Mouse (Mus musculus): Measurements from ENCODE around the gene Prkcd.
"Not testable (repeated sequence)": the region's sequence is repeated elsewhere in the genome, so short reads cannot be mapped to it uniquely, and the experiment has no call there.

Gene Prkcd

DNA sequence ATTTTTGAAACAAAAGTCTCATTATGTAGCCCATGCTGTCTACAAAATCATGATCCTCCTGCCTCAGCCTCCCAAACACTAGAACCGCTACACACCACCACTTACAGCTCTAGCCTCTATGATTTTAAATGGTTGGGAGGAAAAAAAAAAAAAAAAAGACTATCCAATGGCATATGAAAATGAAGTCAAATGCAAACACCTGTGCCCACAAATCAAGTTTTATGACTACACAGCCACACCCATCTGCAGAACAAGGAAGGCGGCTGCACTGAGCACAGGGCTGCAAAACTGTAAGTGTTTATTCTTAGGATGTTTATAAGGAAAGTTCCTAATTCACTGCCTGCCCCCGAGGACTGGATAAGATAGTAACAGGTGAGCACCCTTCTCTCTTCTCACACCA, 29.6 kb downstream of the Prkcd start:
- DNase-seq, result no peak

DNA sequence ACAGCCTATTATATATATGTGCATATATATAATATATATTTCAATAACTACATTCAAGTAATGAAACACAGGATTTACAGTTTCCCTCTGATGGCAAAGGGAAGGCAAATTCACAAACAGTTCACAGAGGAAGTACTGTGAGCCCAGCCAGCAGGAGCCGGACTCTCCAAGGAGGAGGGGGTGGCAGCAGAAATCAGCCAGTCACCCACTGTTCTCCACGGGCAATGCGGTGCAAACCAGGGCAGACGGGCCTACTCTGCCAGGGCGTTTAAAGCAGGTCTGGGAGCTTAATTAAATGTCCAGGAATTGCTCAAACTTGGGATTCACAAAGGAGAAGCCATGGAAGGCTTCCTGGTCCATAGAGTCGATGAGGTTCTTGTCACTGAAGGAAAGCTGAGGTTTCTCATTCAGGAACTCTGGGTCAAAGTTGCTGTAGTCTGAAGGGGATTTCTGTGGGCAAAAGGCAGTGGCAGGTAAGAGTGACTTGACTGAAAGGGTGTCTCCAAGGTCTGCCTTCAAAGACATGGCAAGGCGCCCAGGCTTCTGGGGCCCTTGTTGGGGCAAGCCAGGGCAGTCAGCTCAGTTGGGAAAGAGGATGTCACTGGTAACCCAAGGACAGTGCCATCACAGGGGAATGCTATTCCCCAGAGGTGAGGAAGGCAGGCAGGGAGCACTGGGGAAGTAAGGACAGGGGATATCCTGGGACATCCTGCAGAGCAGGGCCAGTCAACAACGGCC, 30.3 kb downstream of the Prkcd start:
- no peak for DNase-seq

DNA sequence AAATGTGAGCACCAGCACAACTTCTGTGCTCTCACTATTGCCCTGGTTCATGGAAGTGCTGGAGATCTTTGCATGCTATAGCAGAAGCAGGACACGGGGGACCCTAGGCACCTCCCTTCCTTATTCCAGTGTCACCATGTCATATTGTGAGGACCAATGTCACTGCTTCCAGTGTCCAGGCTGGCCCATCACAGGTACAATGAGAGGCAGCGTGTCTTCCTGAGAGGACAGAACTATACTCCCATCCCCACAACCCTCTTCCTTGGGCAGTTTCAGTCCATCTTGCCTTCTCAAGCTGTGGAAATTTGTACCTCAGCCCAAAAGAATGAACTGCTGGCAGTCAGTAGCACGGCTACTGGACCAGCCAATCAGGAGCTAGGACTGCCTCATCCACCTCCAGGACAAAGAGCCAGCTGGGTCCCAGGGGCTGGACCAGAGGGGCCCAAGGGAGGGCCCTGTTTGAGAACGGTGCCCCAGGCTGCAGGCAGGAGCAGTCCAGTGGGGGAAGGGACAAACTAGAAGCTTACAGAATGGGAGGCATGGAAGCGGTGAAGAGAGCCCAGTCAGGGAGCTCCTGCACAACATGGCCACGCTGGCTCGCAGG, 31.8 kb downstream of the Prkcd start:
- DNase-seq, result no peak

DNA sequence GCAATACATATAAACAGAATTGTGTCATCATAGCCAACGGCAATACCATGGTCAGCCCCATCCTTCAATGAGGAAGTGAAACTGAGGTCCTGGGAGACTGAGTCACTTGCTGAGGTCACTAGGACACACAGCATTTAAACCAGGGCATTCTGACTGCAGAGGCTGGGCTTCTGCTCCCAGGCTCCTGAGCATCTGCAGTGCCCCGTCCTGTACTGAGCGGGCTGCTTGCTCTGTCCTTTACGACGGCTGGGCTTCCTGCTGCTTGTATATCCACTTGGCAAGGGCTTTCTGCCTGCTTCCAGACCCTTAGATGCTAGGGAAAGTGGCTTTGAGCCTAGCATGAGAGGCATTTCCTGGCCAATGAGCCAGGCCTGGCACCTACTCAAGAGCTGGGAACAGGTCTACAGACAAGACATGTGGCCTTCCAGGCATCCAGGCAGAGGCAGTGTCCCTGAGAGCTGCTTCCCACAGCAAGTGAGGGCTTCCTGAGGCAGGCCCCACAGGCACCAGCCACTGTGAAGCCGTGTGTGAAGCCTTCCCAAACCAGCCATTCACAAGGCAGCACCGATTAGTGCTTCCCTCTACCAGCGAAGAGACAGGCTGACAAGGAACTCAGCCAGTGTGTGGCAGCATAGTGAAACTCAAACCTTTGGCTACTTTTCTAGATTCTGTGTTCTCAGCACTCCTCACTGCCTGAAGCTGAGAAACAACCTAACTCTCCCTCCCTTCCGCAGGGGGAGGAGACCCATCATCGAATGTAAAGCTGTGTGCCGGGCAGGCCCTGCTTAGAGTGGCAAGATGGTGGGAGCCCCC, 32.5 kb downstream of the Prkcd start:
- DNase-seq, result peak; percentile 66

DNA sequence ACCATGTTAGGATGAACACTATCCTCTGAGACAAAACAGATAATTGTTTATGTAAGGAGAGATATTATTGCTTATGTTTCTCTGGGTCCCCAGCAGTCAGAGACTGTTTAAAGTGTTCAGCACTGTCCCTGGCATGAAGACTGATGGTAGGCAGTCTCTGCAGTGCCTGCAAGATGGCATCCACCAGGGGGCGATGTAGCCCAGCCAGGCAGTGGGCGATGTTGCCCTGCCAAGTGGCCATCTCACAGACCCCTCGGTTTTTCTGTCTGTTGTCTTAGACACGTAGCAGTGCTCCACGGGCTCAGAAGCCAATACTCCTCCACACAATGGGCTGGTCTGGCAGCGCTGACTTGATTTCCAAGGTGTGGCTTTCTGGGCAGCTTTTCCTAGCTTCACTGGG, 34.6 kb downstream of the Prkcd start:
- peak; percentile 51 for DNase-seq

DNA sequence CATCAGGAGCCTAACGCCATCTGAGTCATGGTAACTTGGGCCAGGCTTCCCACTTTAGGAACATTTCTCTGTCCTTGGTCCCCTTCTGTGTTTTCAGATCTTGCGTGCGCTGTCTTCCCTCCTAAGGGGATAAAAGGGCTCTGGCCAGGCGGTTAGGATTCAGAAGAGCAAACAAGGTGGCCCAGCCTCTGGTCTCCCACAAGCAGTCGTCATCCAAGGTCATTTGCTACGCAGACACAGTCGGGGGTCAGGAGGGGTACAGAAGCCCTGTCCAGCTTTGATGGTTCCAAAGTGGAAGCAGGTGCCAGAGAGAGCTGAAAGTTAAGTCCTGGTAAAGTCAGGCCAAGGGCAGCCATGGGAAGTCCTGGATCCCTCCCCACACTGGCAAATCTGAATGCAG, 35.1 kb downstream of the Prkcd start:
- DNase-seq, result no peak

DNA sequence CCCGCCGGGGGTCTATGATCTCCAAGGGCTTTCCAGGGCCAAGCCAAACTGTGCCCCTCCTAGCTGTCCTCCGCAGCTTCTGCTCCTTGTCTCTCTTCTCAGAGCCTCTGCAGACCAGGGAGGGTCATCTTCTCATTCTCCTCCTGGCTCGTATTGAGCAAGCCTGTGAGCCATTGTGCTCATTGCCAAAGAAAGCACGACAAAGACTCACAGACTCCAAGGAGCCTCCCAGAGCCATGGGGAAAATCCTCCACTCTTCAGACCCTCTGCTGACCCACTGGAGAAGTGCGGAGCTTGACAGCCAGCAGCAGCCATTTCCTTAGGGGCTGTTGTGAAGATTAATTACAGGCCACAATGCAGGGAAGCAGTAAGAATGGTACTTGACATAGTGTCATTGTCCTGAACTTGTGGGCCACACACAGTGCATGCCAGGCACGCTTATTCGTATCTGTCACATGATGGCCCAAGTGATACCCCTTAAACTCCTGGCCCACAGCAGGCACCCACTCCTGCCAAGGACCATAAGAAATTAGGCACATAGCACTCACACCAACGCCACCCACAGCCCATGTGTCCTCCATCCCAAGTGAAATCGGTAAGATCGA, 35.9 kb downstream of the Prkcd start:
- no peak for DNase-seq

DNA sequence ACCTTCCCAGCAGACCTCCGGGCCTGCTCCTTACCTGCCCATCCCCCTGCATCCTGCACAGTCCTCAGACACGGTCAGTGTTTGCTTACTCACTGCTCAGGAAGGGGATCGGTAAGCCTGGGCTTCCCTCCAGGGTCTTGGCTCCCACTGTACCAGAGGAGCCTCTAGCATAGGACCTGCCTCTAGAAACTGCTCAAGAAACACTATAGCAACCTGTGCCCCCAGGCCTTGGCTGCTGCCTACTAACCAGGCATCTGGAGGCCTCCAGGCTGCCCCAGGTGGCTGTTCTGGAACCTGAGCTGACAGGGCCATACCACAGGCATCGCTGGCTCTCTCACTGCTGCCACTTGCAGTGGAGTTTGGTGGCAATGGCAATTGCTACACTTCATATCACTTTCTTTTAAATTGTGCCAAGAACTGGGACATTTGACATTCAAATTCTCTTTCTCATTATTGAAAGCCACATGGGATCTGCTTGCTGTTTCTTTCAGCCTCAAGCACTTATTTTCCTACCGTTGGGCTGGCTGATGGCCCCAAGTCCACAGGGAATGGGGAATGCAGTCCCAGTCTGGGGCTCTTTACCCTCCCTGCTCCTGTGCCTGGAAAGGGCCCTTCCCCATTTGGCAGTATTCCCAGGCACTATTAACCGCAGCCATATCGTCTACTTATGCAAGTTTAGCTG, 39.1 kb downstream of the Prkcd start:
- DNase-seq, result no peak

DNA sequence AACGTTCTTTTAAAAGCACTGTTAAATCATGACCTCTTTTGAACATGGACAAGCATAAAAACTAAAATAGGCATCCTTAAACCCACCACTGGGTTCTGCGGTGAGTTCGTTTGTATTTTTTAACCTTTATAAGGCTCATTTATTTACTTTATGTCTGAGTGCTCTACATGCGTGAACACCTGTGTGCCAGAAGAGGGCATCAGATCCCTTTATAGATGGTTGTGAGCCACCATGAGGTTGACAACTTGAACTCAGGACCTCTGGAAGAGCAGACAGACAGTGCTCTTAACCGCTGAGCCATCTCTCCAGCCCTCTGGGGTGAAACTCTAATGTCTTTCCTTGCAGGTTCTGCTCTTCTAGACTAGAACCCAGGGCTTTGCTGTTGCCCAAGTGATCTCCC, 40.7 kb downstream of the Prkcd start:
- DNase-seq, result no peak

DNA sequence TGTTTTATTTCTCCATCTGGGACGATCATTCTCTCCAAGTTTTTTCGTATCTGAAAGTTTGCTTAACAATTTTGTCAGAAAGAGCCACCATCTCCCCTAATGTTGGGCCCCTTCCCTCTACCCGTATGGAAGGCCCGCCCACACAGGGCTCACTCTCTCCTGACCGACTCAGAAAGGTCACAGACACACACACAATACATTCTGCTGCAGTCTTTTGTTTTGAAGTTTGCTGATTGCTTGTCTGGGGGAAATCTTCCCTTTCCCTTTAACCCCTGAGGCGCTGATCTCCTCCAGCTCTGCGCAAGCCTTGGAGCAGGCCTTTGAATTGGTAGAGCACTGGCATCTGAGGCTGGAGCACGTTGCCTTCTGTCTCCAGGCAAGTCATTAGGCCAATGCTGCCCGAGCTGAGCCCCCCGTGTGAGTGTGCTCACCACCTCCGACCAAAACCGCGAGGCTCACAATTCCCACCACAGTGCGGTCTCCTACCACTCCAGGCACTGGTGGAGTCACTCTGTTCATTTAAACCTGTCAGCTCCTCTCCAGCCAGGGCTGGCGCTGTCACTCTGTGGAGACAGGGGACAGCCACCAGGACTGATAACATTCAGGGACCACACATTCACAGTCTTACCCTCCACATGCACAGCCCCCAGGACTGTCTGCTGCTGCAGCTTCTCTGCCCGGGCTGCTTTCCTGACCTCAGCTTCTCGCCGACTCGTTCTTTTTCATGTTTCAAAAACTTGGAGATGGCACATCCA, 41.3 kb downstream of the Prkcd start:
- DNase-seq, result no peak

DNA sequence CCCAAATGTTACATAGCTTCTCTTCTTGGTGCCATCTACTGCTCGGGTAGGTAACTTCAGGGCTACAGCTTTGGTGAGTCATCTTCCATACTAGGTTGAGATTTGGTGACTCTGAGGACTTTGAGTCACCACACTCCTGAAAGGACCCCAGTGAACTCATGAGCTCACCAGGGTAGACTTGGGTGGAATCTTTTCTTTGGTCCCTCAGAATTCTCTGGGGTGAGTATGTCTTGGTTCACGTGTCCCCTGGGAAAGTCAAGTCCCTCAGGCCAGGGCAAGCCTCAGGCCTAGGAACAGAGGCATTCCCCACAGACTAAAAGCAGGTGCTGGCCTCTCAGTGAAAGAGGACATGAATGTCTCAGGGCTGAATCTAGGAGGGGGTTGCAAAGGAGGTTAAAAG, 41.9 kb downstream of the Prkcd start:
- DNase-seq, result no peak

DNA sequence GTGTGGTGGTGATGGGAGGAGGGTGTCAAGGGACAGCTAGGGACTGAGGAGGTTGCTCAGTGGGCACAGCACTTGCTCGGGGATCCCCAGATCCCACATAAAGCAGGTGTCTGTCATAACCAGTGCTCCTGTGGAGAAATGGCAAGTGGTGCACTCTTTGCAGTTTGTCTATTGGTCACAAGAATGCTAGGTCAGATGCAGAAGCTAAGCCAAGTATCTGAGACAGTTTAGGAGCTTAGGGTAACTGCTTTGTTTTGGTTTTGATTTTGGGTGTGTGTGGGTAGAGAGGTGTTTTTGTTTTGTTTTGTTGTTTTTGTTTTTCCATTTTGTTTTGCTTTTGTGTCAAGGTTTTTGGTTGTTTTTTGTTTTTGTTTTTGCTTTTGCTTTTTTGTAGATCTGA, 44.8 kb downstream of the Prkcd start:
- no peak for DNase-seq

DNA sequence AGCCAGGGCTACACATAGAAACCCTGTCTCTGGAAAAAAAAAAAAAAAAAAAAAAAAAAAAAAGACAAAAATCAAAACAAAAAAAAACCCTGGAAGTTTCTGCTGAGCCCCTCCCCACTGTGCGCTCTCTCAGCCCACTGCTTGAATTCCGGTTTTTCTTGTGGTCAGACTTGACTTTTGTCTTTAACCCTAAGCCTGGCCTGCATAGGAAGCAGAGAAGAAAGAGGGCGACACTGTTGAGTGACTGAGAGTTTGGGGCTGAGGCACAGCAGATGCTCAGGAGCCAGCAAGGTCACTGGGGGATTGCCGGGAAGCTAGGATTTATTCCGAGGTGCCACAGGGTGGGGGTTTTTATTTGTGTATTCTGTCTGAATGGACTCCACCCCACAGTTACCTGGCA, 46.1 kb downstream of the Prkcd start:
- no peak for DNase-seq

DNA sequence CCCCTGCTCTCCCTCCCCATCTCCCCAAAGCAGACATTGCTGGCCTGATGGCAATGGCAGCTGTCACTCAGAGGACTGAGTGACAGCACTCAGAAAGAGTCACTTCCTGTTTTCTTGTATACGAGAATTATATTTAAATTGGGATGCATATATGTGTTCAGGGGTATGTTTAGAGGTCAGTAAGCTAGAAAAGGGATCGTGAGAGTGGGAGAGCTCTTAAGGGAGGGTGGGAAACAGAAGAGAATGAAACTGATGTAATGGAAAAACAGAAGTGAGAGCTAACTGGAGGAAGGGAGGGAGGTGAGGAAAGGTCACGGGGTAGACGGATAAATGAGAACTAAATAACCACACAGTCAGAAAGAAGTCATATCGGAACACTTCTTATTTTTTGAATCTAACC, 46.8 kb downstream of the Prkcd start:
- DNase-seq, result no peak

DNA sequence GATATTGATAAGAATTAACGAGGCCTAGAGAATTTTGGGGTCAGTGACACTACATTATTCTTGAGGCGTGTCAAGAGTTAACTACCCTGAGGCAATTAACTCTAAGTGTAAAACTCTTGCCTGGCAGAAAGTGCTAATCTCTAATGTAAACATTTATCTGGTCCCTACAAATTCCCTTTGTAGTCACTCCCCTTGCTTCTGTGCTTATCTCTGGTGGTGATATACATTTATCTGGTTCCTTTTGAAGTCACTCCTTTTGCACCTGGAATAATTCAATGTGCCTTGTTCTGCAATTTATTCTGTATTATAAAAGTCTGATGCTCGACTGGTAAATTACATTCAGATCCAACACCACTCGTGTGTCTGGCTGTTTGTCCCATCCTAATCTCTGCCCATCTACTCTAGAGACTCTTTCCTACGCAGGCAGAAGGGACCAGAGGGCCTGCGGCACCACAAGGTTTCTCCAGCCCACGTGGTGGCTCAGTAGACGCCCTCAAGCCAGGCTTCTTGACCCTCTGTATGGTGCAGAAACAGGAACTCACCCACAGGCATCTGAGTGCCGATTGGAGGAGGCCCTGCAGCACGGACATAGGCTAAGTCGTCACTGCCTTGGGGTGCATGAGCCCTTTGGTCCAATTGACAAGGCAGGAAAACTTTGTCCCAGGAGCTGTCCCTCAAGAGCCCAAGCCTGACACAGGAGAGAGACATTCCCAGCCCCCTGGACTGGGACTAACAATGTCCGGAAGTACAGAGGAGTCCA, 48.5 kb downstream of the Prkcd start:
- DNase-seq, result not testable (repeated sequence)

DNA sequence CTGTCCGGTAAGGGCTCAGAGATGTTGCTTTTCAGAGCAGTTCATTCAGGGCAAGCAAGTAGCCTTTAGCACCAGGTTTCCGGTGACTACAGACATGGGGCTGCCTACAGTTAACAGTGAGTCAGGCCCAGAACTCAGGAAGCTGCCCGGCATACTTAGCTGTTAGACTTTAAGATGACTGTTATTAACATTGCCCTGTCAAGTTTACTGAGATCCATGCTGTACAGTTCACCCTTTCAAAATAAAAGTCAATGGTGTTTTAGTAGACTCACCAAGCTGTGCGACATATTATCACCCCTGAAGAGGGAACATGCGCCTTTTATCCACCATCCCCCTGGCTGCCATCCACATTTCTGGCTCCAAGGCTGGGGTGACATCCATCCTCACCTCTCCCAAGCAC, 49.8 kb downstream of the Prkcd start:
- no peak for DNase-seq

DNA sequence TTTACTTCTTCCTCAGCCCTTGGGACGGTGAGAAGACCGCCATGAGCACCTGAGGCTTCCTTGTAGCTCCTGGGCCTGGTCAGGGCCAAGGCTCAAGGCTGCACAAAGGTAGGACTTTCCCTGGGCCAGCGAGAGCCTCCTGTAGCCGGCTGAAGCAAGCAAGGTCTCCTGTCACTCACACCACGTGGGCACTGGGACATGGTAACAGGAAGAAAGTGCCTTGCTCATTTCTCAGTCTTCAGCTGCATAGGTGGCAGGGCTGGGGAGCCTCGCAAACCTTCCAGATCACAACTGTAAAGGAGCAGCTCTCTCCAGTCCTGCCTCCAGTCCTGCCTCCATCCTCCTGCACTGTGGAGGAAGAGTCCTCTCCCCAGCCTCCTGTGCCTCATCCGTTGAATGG, 50.2 kb downstream of the Prkcd start:
- DNase-seq, result no peak

DNA sequence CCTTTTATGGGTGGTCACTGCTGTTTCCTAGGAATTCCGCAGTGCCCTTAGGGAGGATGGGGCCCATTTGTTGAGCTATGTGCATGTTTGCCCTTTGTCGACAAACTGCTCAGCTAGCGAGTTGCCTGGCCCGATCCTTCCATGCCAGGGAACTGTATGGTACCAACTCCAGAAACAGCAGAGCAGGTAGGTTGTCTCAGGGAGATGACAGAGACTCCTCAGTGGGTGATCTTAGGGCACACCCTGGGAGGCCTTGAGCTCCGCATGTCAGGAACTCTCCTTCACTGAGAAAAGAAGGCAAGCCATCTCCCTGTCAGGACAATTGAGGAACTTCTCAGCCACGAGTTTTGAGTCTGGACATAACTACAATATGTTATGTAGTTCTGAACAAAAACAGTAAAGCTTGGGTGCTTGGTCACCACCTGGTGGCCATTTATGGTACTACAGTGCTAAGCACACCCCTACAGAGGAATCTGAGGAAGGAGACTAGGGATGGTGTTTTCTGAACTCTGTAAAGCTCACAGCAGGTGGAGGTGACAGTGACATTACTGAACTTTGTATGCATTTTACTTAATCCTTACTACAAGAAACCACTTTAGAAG, 51.9 kb downstream of the Prkcd start:
- DNase-seq, result peak; percentile 61

DNA sequence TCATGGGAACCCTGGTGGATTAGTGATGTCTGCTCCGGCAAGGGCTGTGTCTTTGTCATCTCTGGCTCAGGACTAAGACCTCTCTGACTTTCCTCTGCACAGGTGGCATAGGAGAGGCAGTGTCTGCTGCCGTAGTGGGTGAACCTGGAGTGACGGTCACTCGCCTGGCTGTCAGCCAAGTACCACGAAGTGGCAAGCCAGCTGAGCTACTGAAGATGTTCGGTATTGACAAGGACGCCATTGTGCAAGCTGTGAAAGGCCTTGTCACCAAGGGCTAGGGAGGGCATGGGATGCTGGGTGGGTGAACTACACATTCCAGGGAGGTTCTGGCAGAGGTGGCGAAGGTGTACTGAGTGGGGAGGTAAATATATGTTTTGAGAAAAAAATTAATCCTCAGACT, 52.8 kb downstream of the Prkcd start:
- DNase-seq, result no peak

DNA sequence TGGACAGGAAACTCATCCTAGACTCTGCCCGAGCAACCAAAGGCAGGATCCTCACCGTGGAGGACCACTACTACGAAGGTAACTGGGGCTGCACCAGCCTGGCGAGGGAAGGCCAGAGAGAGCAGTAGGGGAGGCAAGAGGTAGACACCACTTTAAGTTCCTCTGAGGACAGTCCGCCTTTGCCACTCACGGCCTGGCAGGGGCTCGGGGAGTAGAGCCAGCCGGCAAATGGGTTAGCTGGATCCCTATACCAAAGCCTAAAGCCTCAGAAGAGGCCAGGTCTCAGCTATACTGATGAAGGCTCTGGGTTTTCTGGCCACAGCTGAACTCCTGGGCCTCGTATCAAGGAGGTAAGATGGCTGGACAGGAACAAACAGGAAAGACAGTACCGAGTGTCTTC, 53.8 kb downstream of the Prkcd start:
- DNase-seq, result no peak

DNA sequence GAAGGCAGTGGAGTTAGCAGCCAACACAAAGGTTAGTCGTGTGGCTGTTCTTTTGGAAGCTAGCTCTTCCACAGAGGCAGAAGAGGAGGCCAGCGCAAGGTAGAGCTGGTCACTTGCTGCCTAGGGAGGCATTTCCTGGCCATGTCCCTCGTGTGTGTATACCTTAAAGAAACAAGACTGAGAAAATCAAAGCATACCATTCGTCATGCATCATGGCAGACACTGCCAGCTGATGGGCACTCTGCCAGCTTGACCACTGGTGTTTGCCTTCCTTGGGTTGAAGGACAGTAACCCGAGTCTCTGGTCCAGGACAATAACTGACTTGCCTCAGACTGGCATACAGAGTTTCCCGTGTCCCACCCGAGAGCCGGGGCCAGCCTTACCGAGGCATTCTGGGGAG, 55.7 kb downstream of the Prkcd start:
- no peak for DNase-seq
